Mouse (Mus musculus) E14TG2a.4 (cell line): ENCODE results near the gene Olfm4.

Experiments
- H3K27me3 ChIP-seq: 2 replicates; pipeline ENCODE4 v1.6.1; 2014; ENCODE audit warnings: low read length, control low read depth; ENCODE audit not compliant: insufficient read depth
- H3K36me3 ChIP-seq: 2 replicates; pipeline ENCODE4 v1.6.1; 2014; ENCODE audit warnings: low read length, control low read depth; ENCODE audit not compliant: insufficient read depth
- H3K4me1 ChIP-seq: replicated peaks from 2 replicates; pipeline ENCODE4 v1.6.1; 2014; ENCODE audit warnings: low read depth, low read length, control low read depth
- H3K4me3 ChIP-seq: replicated peaks from 2 replicates; pipeline ENCODE4 v1.5.1; 2014; ENCODE audit warnings: mild to moderate bottlenecking, low read length
- H3K9me3 ChIP-seq: 2 replicates; pipeline ENCODE4 v1.6.1; 2014; ENCODE audit warnings: low read length, control low read depth
- CTCF ChIP-seq: conservative IDR thresholded peaks from 2 replicates; pipeline ENCODE4 v1.5.1; 2014; ENCODE audit warnings: low read length
- NANOG ChIP-seq: IDR thresholded peaks from 2 replicates; pipeline ENCODE4 v1.6.1; 2014; ENCODE audit warnings: borderline replicate concordance, low read length, mixed read lengths
- POU5F1 ChIP-seq: IDR thresholded peaks from 2 replicates; pipeline ENCODE4 v1.6.1; 2014; ENCODE audit warnings: low read length, borderline replicate concordance

Gene Olfm4

GRCm38 (mm10) chr14:79970928-79971738 lies 12.7 kb upstream of the Olfm4 start:
- Histone ChIP-seq H3K9me3 (0 out of 2 replicates have a peak, but pooled peaks cover 5% of the 10 kb centered on the region), H3K27me3 (no peaks in the 10 kb centered on the region), H3K4me3 (no peak overlapping the region), H3K4me1 (no peaks in the 10 kb centered on the region), H3K36me3 (no peaks in the 10 kb centered on the region)
- no peak for TF ChIP-seq CTCF
- TF ChIP-seq POU5F1, result no peak
- TF ChIP-seq NANOG, result no peak

GRCm38 (mm10) chr14:79981437-79981836 lies 2.4 kb upstream of the Olfm4 start:
- TF ChIP-seq NANOG, result no peak
- no peak for TF ChIP-seq POU5F1
- TF ChIP-seq CTCF, result no peak
- Histone ChIP-seq H3K4me3 (no peak overlapping the region), H3K27me3 (no peaks in the 10 kb centered on the region)

GRCm38 (mm10) chr14:79985137-79985670 lies 1.3 kb downstream of the Olfm4 start:
- TF ChIP-seq NANOG (no peak), CTCF (no peak), POU5F1 (no peak)
- Histone ChIP-seq H3K4me1 (no peaks in the 10 kb centered on the region), H3K9me3 (no peaks in the 10 kb centered on the region), H3K36me3 (no peaks in the 10 kb centered on the region), H3K4me3 (no peak overlapping the region), H3K27me3 (no peaks in the 10 kb centered on the region)

More at GRCm38 (mm10) chr14:79981437-79981836, 2.4 kb upstream of the Olfm4 start:
- Histone ChIP-seq H3K9me3 (no peaks in the 10 kb centered on the region), H3K36me3 (no peaks in the 10 kb centered on the region), H3K4me1 (no peaks in the 10 kb centered on the region)

- Histone ChIP-seq H3K36me3 (no peaks in the 10 kb centered on the region), H3K4me3 (no peak overlapping the region), H3K4me1 (no peaks in the 10 kb centered on the region), H3K9me3 (no peaks in the 10 kb centered on the region), H3K27me3 (no peaks in the 10 kb centered on the region)
- TF ChIP-seq NANOG, result no peak
- no peak for TF ChIP-seq CTCF
- no peak for TF ChIP-seq POU5F1
Observed at GRCm38 (mm10) chr14:79985696-79986095, 1.8 kb downstream of the Olfm4 start.

GRCm38 (mm10) chr14:79986831-79987230 lies 3.0 kb downstream of the Olfm4 start:
- Histone ChIP-seq H3K9me3 (no peaks in the 10 kb centered on the region), H3K27me3 (no peaks in the 10 kb centered on the region), H3K4me3 (no peak overlapping the region), H3K36me3 (no peaks in the 10 kb centered on the region), H3K4me1 (no peaks in the 10 kb centered on the region)
- no peak for TF ChIP-seq NANOG
- TF ChIP-seq POU5F1, result no peak
- no peak for TF ChIP-seq CTCF

- TF ChIP-seq NANOG (no peak), CTCF (no peak), POU5F1 (no peak)
- Histone ChIP-seq H3K27me3 (no peaks in the 10 kb centered on the region), H3K9me3 (no peaks in the 10 kb centered on the region), H3K36me3 (no peaks in the 10 kb centered on the region), H3K4me1 (no peaks in the 10 kb centered on the region), H3K4me3 (no peak overlapping the region)
Observed at GRCm38 (mm10) chr14:79989785-79990184, 5.9 kb downstream of the Olfm4 start.

- H3K36me3 ChIP-seq, result no peaks in the 10 kb centered on the region
- no peak for TF ChIP-seq CTCF
- H3K9me3 ChIP-seq, result no peaks in the 10 kb centered on the region
- no peak overlapping the region for H3K4me3 ChIP-seq
- H3K4me1 ChIP-seq, result no peaks in the 10 kb centered on the region
- no peaks in the 10 kb centered on the region for H3K27me3 ChIP-seq
Observed at GRCm38 (mm10) chr14:79990547-79990946, 6.7 kb downstream of the Olfm4 start.

GRCm38 (mm10) chr14:79997534-79997933 lies 13.7 kb downstream of the Olfm4 start:
- Histone ChIP-seq H3K36me3 (no peaks in the 10 kb centered on the region), H3K27me3 (no peaks in the 10 kb centered on the region), H3K4me3 (no peak overlapping the region), H3K4me1 (no peaks in the 10 kb centered on the region), H3K9me3 (no peaks in the 10 kb centered on the region)
- no peak for TF ChIP-seq CTCF
- TF ChIP-seq NANOG, result no peak
- no peak for TF ChIP-seq POU5F1

- Histone ChIP-seq H3K4me3 (no peak overlapping the region), H3K4me1 (no peaks in the 10 kb centered on the region), H3K36me3 (no peaks in the 10 kb centered on the region), H3K9me3 (no peaks in the 10 kb centered on the region), H3K27me3 (0 out of 2 replicates have a peak, but pooled peaks cover 2% of the 10 kb centered on the region)
- no peak for TF ChIP-seq POU5F1
- TF ChIP-seq NANOG, result no peak
- no peak for TF ChIP-seq CTCF
Observed at GRCm38 (mm10) chr14:80000110-80000531, 16.2 kb downstream of the Olfm4 start.

GRCm38 (mm10) chr14:80007686-80008085 lies 23.8 kb downstream of the Olfm4 start:
- H3K36me3 ChIP-seq, result no peaks in the 10 kb centered on the region
- no peak for TF ChIP-seq NANOG
- H3K4me1 ChIP-seq, result no peaks in the 10 kb centered on the region
- H3K27me3 ChIP-seq, result 0 out of 2 replicates have a peak, but pooled peaks cover 2% of the 10 kb centered on the region
- H3K9me3 ChIP-seq, result peaks cover 9% of the 10 kb centered on the region; the same call in 1 of the 2 replicates
- no peak overlapping the region for H3K4me3 ChIP-seq
